10 mouse cellular contexts compared by ENCODE assay signal in genomic region chr3:53225774-53226173, GRCm38 (mm10).
DNase-seq lines count a peak whose midpoint lies in the region; ATAC-seq and TF ChIP-seq lines count a peak whose summit lies in the region.
"Had no signal": no experiment of that assay in that cellular context is flagged by ENCODE, and none has a peak within 500 bp of the region (broad histone marks: within the 10 kb centered on the region; RNA-seq: fewer than 3 reads in every experiment).

No protein-coding gene starts in this region.

- H3K4me1 ChIP-seq in kidney, embryonic 14.5 days (ENCODE audit: control insufficient read depth, insufficient read depth, low read length): peaks cover 4% of the 10 kb centered on the region; the same call in 1 of the 2 replicates
- peaks cover 33% of the 10 kb centered on the region for H3K4me1 ChIP-seq in heart, postnatal 0 days (ENCODE audit: control insufficient read depth, insufficient read depth)

- TF ChIP-seq CTCF in heart, postnatal 0 days (IDR thresholded peaks at IDR 0.05; ENCODE audit: low read depth): no peak

- H3K4me3 ChIP-seq in kidney, embryonic 14.5 days (ENCODE audit: low read length): no peak overlapping the region
- no peak overlapping the region for H3K4me3 ChIP-seq in heart, postnatal 0 days (ENCODE audit: low read depth, low read length)
- H3K4me3 ChIP-seq: embryonic facial prominence, embryonic 15.5 days; intestine, embryonic 15.5 days had no signal

- 42% methylated on average over 6 of the region's 6 CpGs for WGBS in kidney, embryonic 14.5 days
- 6% methylated on average over 6 of the region's 6 CpGs for WGBS in heart, postnatal 0 days

- no peaks in the 10 kb centered on the region for H3K36me3 ChIP-seq in kidney, embryonic 14.5 days (ENCODE audit: control insufficient read depth, insufficient read depth, low read length)
- no peaks in the 10 kb centered on the region for H3K36me3 ChIP-seq in heart, postnatal 0 days (replicated peaks; ENCODE audit: control insufficient read depth, insufficient read depth, low read length)
- H3K36me3 ChIP-seq: embryonic facial prominence, embryonic 15.5 days; intestine, embryonic 15.5 days had no signal

- H3K9me3 ChIP-seq in kidney, embryonic 14.5 days (ENCODE audit: control insufficient read depth, low read length): no peaks in the 10 kb centered on the region
- no peaks in the 10 kb centered on the region for H3K9me3 ChIP-seq in heart, postnatal 0 days (replicated peaks; ENCODE audit: control insufficient read depth, low read length)
- H3K9me3 ChIP-seq: embryonic facial prominence, embryonic 15.5 days; intestine, embryonic 15.5 days had no signal

- H3K9ac ChIP-seq in kidney, embryonic 14.5 days (ENCODE audit: low read depth, low read length): no peak overlapping the region
- H3K9ac ChIP-seq in heart, postnatal 0 days (replicated peaks; ENCODE audit: low read depth, low read length): no peak overlapping the region
- H3K9ac ChIP-seq: embryonic facial prominence, embryonic 15.5 days; intestine, embryonic 15.5 days had no signal

- TF ChIP-seq EP300 in heart, postnatal 0 days (IDR thresholded peaks at IDR 0.05; ENCODE audit: low read depth): no peak

- H3K4me2 ChIP-seq in kidney, embryonic 14.5 days (replicated peaks; ENCODE audit: low read depth, low read length): no peak overlapping the region
- peak overlapping the region; percentile 14; the same call in 1 of the 2 replicates for H3K4me2 ChIP-seq in heart, postnatal 0 days (ENCODE audit: low read depth, low read length)
- H3K4me2 ChIP-seq: embryonic facial prominence, embryonic 15.5 days; intestine, embryonic 15.5 days had no signal

- no peak for ATAC-seq in cerebellum, adult (ENCODE audit: insufficient number of reproducible peaks, low FRiP score, low TSS enrichment)
- ATAC-seq in kidney, embryonic 14.5 days (ENCODE audit: low FRiP score, low TSS enrichment): peak; percentile 60; the same call in 1 of the 2 replicates
- ATAC-seq in heart, postnatal 0 days (ENCODE audit: insufficient read depth, low read depth): peak; percentile 63
- ATAC-seq in erythroid progenitor cell, adult 5-6 weeks (replicated peaks; ENCODE audit: low FRiP score, poor library complexity, severe bottlenecking): no peak
- ATAC-seq: intestine, embryonic 15.5 days had no signal

- no peak overlapping the region; the same call in 1 of the 2 replicates for H3K27ac ChIP-seq in kidney, embryonic 14.5 days (ENCODE audit: low read depth, low read length)
- peak overlapping the region; percentile 54; the same call in 1 of the 2 replicates for H3K27ac ChIP-seq in heart, postnatal 0 days (ENCODE audit: low read depth)
- H3K27ac ChIP-seq: embryonic facial prominence, embryonic 15.5 days; intestine, embryonic 15.5 days had no signal

- H3K27me3 ChIP-seq in kidney, embryonic 14.5 days (ENCODE audit: control insufficient read depth, insufficient read depth, low read length): no peaks in the 10 kb centered on the region
- H3K27me3 ChIP-seq in heart, postnatal 0 days (ENCODE audit: control insufficient read depth, insufficient read depth, low read length): no peaks in the 10 kb centered on the region
- H3K27me3 ChIP-seq: embryonic facial prominence, embryonic 15.5 days; intestine, embryonic 15.5 days had no signal

- DNase-seq in cerebellum, postnatal 10 days: peak; percentile 41 to 55
- no peak for DNase-seq in kidney, adult 11 months
- DNase-seq in heart, postnatal 0 days (ENCODE audit: low spot score): peak; percentile 80
- DNase-seq in lung, postnatal 4 days: peak; percentile 44 to 52
- DNase-seq in left cerebral cortex, postnatal 4 days: no peak

- intact Hi-C loops in left cerebral cortex, postnatal 4 days (cut with DNase I): loop anchor here (10.0 kb wide), 1 partner anchor 181 kb away; the partner anchor contains the start of gene Lhfp

Comparison
In these comparisons a context has a peak if more than half of its experiments do, and no peak if none do; other contexts are left out.
1. DNase-seq: peak in cerebellum, postnatal 10 days (2 of 2), heart, postnatal 0 days (single experiment) and lung, postnatal 4 days (2 of 2); none in kidney, adult 11 months (single experiment) and left cerebral cortex, postnatal 4 days (single experiment).
2. ATAC-seq: peak in kidney, embryonic 14.5 days (single experiment) and heart, postnatal 0 days (single experiment); none in cerebellum, adult (single experiment) and erythroid progenitor cell, adult 5-6 weeks (single experiment).